Mouse (Mus musculus) heart, postnatal 10 days (tissue): ENCODE data around the gene Tmem161a. TPM values are rescaled to one million over a fixed set of nuclear protein-coding genes. Genes with fewer than 3 reads are reported as not detected.
A peak's percentile ranks its signal among the peaks of the same experiment; 100 is the strongest.

Experiments
- DNase-seq, 2 experiments: peaks; one replicate each; pipeline ENCODE4 v3.0.0; 2021
- intact Hi-C: fragments of 180-260 bp; cut with DNase I; formaldehyde crosslinking; loops from one replicate; pipeline ENCODE4 v1.15.1; 2025
- total RNA-seq, 2 experiments: library from RNA; stranded (reverse); gene quantifications; 2 replicates each; pipeline ENCODE4 v1.2.3; 2021

The Tmem161a gene
- 100 to 1,000 TPM in 1 of 2 experiments, 10 to 100 TPM in 1; 88.3 to 103 TPM for total RNA-seq

DNA sequence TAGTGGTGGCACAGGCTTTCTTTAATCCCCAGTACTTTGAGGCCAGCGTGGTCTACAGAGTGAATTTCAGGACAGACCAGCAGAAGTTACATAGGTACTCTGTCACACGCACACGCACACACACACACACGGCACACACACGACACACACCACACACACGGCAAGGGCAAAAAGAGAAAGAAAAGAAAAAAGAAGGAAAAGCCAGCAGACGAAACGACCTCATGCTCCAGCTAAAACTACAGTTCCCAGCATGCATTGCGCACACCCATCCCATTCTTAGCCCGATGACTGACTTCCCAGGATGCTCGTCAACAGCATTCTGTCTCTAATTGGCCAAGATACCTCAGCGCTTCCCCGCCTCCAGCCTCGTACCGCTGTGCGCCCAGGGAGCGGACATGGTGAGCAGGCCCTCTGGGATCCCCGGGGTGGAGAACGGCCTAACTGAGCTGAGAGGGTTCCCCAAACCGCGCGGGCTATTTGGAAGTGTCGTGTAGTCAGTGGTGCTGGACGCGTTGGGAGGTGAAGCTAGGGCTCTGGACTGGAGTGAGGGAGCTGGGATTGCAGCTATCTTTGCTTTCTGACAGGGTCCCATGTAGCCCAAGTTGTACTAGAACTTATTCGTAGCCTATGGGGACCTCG is at the start of gene Tmem161a:
Tmem161a (plus strand) TSS at position 314 of the 639 bp plus-strand sequence.
- intact Hi-C loops, result loop anchor here (5.0 kb wide), 1 partner anchor 35 kb away; no protein-coding TSS in a partner anchor
- peak; percentile 95 for DNase-seq

DNA sequence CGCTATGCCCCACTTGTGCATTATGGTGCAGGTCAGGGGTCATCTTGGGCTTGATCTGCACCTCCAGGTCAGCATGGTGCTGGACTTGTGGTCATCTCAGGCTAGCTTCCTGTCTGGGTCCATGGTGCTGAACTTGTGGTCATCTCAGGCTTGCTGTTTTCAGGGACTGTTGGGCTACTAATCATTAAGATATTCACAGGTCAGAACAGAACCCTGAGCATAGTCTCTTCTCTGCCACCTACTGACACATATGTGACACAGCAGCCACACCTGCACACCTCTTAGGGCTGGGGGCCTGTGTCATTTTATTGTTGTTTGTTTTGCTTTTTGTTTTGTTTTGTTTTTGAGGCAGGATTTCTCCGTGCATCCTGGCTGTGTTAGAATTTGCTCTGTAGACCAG is 49.3 kb upstream of the Tmem161a start:
- intact Hi-C loops, result loop anchor here (2.0 to 5.0 kb wide), 2 partner anchors 18 to 206 kb away; no protein-coding TSS in a partner anchor
- no peak for DNase-seq

DNA sequence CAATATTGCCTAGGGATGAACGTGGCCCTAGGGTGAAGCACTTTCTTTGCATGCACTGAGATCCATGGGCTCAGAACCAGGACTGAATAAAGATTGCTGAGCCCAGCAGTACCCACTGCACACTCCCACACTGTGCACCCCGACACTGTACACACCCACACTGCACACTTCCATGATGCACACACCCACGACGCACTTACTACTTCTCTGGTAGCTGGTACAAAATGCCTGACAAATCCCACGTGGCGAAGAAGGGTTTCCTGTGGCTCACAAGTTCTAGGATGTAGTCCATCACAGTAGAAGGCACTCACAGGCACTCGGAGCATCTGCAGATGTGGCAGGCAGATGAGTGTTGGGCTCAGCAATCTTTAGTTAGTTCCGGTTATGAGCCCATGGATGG is 47.2 kb upstream of the Tmem161a start:
- intact Hi-C loops, result loop anchor here (5.0 kb wide), 2 partner anchors 78 to 208 kb away; no protein-coding TSS in a partner anchor
- DNase-seq, result no peak

DNA sequence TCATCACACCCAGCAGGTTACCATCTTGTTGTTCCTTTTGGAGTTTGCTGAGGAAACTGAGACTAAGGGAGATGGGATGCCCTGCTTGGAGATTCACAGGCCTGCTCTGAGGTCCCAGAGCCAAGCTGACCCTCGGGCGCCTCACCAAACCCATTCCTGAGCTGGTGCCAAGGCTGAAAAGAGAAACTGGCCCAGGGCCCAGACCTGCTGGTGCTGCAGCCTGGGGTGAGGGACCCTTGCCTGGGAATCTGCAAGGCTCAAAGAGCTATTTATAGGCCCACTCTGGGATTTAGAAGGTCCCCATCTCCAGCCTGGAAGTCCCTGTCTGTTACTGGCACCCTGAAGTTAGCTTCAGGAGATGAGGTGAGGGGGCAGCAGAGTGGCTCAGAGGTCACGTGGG is 43.7 kb upstream of the Tmem161a start:
- intact Hi-C loops, result loop anchor here (5.0 kb wide), 1 partner anchor 81 kb away; no protein-coding TSS in a partner anchor
- peak; percentile 90 to 93 for DNase-seq

DNA sequence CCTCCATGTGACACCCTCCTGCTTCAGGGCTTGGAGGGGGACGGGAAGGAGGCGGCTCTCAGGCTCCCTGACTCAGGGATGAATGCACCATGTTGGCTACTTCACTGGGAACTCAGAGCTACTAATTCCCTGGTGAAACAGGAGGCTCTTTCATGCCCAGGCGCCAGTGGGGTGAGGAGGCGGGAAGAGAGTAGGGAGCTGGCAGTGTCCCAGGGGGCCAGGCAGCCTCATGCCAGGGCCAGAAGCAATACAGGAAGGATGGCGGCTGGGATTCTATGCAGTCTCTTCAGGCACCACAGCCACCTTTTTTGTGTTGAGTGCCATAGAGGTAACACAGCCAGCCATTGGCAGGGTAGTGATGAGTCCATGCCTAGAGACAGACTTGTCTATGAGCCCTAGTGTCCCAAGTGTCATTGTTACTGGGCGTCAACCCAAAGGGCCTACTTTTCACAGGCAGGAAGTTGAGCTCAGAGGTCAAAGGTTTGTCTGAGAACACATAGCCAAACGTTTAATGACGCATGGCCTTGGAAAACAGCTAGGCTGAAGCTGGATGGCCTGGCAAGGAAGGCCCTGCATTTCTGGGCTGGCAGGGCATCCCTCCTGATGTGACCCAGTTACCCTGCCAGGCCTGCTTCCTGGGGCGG is 42.7 kb upstream of the Tmem161a start:
- DNase-seq, result peak; percentile 47 to 63
- intact Hi-C loops, result loop anchor here (5.0 kb wide), 1 partner anchor 82 kb away; no protein-coding TSS in a partner anchor

DNA sequence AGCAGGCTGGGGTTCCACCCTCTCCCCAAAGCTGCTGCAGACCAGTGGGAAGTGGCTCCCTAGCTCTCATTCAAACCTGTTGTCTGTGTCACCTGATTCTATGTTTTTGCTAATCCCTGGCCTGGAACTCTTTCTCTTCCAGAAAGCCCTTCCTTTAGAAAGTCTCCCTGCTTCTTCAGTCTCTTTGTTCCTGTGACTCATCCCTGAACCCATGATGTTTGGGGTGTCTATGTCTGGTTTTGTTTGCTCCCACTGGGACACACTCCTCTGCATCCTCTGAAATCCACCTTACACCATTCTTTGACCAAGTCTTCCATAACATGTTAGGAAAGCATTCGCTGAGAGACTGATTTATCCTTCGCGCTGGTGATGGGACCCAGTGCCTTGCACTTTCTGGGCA is 42.1 kb upstream of the Tmem161a start:
- no peak for DNase-seq
- intact Hi-C loops, result no loop called here

DNA sequence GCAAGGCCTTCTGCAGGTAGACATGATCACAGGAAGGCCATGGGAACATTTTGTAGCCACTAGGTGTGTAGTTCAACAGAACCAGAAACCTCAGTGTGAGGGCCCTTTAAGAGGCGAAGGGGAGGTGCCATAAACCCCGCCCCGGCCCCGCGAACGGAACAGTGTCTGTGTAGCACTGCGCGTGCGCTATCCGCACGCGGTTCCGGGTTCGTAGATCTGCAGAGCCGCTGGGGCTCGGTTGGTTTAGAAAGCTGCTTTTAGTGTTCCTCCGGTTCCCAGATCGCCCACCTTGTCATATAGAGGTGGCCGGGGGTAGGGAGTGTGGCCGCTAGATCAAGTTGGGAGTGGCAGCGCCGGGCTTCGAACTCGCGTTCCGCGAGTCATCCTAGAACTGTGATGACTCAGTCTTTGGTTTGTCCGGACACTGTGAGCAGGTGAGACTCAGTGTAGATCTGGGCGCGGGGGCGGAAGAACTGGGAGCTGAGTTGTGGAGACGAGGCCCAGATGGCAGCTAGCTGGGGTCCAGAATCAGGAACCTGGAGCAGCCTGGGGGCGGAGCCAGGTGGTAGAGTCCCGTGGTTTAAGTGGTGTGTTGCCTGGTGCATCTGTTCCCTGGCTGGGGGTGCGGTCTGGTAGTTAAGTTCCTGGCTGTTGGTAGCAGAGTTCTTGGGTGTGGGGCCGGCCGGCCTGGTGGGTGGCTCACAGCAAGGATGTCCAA is 40.8 kb upstream of the Tmem161a start, which contains the start of gene Nr2c2ap:
Nr2c2ap (plus strand) TSS at position 168 of the 718 bp plus-strand sequence.
- peak; percentile 83 to 87 for DNase-seq
- intact Hi-C loops, result no loop called here

DNA sequence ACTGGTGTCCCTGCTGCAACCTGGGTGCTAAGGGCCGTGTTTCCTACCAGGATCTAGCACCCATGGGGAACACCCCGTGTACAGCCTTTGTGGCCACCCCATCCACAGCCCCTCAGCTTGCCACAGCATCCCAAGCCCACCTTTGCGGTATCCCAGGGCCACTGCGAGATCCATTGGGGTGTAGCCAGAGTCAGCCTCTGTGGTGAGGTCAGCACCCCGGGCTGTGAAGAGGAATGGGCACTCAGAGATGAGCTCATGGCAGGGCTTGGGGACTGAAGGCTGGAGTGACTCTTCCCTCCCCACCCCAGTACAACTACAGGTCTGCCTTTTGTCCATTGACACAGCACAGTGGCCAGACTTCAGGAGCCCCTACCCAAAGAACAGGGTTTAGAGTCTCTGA is 38.1 kb upstream of the Tmem161a start:
- no peak for DNase-seq
- intact Hi-C loops, result no loop called here

DNA sequence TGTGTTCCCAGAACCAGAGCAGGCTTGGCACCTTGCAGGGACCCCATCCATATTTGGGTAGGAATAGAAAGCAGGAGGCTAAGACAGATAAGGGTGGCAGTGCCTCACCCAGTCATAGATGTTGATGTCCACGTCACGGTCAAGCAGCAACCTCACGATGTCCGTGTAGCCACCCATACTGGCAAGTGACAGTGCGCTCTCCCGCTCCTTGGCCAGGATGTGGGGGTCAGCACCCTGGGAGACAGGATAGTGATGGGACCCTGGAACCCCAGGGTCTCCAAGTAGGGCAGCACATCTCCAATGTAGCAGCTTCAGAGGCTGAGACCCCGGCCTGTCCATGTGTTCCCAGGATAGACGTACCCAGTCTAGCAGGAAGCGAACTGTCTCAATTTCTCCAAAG is 37.2 kb upstream of the Tmem161a start:
- no peak for DNase-seq
- intact Hi-C loops, result no loop called here

DNA sequence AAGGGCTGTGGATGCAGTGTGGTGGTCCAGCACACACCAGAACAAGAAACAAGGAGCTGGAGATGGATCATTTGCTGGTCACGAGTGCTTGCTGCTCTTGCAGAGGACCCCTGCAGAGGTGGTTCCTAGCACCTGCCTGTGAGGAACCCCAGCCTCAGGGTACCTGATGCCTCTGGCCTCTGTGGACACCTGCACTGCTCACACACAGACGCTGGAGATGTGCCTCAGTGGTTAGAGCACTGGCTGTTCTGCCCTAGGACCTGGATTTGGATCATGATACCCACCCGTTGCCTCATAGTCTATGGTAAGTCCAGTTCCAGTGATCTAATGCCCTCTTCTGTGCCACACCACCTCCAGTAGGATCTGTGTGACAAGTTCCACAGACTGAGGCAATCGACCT is 35.6 kb upstream of the Tmem161a start:
- intact Hi-C loops, result no loop called here
- DNase-seq, result no peak

DNA sequence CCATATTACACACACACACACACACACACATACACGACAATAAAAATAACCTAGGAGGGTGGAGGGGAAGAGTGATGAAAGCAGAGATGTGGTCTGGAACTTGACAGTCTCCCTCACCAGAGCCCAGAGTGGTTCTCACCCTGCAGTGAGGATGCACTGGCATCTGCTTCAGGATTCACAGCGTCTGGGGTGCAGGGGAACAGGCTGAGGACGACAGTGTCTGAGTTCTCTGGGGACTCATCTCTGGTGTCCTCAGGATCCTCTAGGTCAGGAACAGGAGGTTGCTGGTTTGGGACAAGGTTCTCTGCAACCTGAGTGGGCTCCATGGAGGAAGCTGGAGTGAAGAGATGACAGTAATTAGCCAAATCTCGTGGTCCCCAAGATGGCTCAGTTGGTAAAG is 34.3 kb upstream of the Tmem161a start:
- intact Hi-C loops, result no loop called here
- DNase-seq, result no peak

DNA sequence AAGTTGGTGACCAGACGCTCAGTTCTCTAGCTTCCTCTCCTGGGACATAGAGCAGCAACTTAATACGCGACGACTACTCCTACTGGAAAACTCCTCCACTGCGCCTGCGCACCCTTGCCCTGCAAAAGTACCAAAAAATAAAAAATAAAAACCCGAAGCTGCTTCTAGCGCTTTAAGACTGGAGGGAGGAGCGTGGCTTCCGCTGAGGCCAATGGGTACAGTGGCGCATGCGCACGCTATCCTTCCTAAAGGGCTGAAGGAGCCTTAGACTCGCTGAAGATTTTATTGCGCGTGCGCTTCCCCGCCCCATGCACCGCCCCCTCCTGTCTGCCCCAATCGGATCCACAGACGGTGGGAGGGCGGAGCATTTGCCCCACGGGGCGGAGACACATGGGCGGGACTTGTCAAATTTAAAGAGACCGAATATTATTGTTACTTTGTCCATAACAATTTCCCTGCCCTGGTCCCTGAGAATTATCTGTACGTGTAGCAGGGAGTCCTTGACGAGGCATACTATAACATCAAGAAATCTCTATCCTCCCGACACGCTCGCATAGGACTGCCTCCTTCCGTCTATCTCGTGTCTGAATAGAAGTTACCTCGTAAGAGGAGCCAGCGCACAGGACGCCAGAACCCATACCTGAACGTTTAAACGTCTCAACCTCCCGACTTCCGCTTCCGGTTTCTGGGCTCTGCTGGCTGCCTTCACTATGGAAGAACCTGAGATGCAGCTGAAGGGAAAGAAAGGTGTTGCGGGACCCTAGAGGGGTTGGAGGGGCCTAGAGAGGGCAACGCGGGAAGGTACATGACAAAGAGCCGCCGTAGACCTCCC is 32.9 kb upstream of the Tmem161a start, which contains the start of the genes Rfxank, Borcs8 and Mef2b:
Rfxank (minus strand) TSS at position 129 of the 832 bp plus-strand sequence.
Borcs8 (plus strand) TSS at position 474 of the 832 bp plus-strand sequence.
Mef2b (plus strand) TSS at position 686 of the 832 bp plus-strand sequence.
- intact Hi-C loops, result no loop called here
- peak; percentile 99 for DNase-seq

DNA sequence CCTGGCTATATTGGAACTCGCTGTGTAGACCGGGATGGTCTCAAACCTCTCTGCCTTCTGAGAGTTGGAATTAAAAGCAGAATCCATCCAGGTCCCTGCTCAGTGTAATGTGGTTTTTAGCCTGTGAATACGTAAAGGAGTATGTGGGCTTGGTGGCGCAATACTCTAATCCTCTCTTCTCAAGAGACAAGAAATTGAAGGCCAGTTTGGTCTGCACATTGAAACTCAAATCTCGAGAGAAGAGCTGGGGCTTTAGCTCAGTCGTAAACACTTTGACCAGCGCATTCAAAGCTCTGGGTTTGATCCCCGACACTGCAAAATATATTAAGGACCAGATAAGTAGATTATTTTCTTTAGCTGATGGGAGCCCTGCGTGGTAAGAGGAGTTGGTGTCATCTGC is 32.2 kb upstream of the Tmem161a start:
- no peak for DNase-seq
- intact Hi-C loops, result no loop called here

DNA sequence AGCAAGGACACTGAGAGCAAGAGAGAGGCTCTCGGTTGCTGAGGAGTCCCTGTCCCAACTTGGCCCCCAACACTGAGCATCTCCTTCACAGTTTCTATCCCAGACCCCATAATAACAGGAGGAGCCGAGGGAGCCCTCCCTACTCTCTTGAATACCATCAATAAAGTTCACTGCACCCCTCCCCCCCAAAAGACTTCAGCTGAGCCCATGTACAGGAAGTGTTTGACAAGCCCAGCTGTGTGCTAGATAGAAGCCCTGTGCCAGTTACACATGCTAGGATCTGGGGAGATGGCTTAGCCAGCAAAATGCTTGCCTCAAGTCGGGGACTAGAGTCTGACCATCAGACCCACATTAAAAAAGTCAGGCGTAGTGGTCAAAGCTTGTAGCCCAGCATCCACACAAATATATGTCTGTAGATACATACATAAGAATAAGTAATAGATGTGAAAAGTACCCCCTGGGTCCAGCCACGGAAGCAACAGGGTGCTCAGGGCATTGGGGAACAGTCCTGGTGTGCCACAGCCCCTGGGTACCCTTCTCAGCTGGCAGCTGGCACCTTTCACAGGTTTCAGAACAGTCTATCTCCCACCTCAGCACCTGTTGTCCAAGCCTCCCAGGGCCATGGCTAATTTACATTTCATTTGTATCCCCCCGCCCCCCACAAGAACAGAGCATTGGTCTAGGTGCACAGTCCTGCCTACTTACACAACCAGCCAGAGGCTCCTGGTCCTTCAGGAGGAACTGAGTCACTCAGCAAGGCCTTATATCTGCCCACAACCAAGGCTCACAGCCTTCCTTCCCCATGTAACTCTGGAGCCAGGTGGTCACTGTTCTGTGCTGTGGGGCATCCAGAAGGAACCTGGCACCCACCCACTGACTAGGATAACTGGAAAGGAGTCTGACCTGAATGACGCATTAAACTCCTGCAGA is 24.2 kb upstream of the Tmem161a start:
- intact Hi-C loops, result no loop called here
- DNase-seq, result no peak

DNA sequence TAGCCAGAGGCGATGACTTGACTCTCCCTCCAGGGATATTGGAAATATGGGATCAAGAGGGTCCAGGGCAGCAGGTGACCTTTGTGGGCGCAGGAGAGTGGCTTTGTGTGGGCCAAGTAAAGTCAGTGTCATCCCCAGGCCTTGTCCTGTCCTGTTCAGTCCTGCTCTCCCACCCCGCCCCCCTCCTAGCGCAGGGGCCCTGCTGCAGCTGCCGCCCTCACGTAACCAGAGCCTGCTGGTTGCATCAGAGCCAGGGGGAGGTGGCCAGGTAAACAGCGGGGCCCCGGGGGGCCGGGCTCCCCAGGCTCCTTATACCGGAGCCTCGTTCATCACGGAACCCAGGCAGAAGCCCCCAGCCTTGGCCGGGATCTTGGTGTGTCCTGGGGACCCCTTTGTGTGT is 22.0 kb upstream of the Tmem161a start:
- intact Hi-C loops, result no loop called here
- no peak for DNase-seq

DNA sequence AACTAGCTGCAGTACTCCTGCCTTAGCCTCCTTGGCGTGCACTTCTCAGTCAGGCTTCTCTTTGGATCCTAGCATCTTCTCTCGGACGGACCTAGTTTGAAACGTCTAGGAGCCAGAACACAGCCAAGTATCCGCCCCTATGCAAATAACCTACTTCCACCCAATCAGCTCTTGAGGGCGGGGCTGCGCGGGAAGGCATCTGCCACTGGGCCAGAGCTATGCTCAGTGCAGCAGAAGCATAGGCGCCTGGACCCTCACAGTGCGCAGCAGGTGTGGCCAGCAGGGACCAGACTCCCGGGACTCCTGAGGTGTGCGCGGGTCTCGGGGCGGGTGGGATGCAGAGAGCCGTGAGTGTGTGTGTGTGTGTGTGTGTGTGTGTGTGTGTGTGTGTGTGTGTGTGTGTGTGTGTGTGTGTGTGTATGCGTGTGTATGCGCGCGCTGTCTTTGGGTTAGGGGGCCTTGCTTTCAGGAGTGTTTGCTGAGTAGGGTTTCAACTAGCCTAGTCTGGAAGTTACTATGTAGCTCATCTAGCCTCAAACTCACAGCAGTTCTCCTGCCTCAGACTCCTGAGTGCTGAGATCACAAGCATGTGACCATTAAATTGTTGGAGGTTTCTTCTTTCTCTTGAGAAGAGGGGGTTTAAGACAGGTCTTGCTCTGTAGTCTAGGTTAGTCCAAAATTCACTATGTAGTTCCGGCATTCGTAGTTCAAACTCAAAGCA is 19.5 kb upstream of the Tmem161a start:
- DNase-seq, result peak; percentile 81 to 82
- intact Hi-C loops, result no loop called here

DNA sequence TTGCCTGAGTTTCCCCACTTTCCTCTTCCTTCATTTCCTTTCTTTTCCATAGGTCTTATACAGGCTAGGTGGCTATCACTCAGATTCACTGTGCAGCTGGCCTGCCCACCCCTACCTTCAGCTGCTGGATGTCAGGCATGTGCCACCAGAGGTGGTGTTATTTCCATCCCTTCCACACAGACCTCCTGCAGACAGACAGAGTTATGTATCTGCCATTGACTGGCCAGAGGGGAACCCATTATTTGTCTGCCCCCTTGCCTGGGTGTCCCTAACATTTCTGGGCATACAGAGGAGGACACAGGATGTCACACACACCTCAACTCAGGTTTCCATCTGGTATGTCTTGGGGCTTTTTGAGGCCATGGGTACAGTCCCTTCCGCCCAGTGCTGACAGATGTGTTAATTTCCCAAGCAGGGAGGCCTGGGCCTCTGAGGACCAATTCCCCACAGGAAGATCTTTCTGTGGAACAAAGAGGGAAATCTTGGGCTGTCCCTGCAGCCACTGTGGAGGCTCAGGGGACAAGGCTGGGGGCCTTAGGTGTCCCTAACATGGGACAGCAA is 14.8 kb upstream of the Tmem161a start:
- intact Hi-C loops, result no loop called here
- no peak for DNase-seq
